Mouse (Mus musculus) CH12F3 (cell line): ENCODE measurements around the gene Fam193a.

Experiments used
- in situ Hi-C: fragments of 300-500 bp; cut with MboI; formaldehyde crosslinking; loops from 2 replicates; pipeline ENCODE4 v1.14.3; 2020; ENCODE audit warnings: low sequenced_read_pairs

Gene Fam193a

DNA sequence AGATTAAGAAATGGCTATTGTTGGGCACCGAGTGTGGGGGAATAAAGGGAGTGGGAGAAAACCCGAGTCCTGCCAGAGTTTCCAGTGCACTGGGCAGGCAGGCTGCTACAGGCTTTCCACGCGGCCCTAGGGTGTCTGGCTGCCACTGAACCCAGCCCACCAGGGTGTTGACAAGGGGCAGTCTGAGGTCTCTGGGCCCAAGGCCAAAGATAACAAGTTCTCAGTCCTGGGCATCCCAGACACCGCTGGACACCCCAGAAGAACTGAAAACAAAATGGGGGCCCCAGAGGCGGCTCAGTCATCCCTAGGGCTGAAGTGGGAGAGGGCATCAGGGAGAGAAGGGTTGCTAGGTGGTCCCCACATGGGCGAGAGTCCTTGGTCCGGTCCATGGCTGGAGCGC lies 76.5 kb downstream of the Fam193a start:
- in situ Hi-C loops: no loop called here

DNA sequence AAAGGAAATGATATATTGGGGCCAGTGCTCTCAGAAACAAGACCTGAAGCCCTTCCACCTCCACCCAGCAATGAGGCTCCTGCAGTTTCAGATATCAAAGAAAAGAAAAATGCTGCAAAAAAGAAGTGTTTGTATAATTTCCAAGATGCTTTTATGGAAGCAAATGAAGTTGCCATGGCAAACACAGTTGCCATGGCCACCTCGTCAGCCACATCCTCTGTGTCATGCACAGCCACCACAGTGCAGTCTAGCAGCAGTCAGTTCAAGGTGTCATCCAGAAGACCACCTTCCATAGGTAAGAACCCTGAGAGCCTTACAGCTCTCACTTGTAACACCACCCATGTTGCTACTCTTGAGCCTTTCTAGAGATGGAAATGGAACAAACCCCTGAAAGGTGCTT lies 89.3 kb downstream of the Fam193a start:
- in situ Hi-C loops: no loop called here

DNA sequence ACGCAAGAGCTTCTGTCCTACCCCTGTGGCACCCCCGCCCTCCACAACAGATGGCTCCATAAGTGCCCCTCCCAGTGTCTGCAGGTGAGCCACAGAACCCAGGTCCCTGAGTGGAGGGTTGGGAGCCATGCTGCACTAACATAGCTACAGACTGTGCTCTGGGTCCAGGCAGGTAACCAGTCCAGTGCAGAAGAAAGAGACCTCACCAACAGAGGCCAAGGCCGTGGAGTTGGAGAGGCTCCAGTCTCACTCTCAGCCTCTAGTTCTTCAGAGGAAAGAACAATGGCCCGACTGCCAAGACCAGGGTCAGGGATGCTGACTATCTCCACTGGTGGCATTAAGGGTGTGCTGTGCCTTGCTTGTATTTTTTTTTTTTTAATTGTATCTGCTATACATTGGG lies 91.6 kb downstream of the Fam193a start:
- in situ Hi-C loops: no loop called here

DNA sequence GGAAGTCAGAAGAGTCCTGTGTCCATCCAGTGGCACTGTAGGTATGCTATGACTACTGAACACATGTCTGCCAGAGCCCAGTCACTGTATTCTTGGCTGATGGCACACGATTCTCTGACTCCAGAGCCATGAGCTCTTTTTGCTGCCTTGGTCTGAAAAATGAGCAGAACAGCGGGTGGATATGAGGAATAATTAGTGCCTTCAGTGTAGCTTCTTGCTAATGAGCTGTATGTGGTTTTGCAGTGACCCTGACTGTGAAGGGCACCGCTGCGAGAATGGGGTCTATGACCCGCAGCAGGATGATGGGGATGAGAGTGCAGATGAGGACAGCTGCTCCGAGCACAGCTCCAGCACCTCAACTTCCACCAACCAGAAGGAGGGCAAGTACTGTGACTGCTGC lies 92.1 kb downstream of the Fam193a start:
- in situ Hi-C loops: no loop called here

DNA sequence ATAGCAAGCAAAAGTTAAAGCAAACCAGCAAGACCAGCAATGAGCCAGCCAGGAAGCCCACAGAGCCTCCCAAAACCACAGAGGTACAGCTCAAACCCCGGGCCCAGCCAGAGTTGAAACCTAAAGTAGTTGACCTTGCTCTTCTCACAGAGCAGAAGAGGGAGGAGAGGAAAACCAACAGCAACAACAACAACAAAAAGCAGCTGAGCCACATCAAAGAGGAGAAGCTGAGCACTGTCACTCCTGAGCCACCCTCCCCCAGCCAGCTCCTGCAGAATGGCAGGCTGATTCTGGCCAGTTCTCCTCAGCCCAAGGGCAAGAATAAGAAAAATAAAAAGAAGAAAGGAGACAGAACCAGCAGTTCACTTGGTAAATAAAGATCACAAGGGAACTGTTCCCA lies 96.3 kb downstream of the Fam193a start:
- in situ Hi-C loops: no loop called here

DNA sequence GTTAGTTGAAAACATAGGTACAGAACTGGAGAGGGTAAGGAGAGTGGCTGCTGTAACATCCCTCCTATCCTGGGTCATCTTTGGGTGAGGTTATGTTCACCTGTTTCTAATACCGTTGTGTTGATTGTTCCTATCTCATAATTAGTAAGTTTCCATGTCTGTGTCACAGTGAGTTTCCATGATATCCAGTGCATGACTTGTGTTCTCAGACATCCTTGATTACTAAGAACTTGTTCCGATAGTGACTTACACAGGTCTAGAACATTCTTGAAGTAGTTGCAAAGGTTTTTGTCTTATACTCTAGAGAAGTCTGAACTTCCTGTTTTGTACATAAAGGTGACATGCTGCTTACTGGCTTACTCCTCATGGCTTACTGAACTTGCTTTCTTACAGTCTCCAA lies 96.9 kb downstream of the Fam193a start:
- in situ Hi-C loops: no loop called here

DNA sequence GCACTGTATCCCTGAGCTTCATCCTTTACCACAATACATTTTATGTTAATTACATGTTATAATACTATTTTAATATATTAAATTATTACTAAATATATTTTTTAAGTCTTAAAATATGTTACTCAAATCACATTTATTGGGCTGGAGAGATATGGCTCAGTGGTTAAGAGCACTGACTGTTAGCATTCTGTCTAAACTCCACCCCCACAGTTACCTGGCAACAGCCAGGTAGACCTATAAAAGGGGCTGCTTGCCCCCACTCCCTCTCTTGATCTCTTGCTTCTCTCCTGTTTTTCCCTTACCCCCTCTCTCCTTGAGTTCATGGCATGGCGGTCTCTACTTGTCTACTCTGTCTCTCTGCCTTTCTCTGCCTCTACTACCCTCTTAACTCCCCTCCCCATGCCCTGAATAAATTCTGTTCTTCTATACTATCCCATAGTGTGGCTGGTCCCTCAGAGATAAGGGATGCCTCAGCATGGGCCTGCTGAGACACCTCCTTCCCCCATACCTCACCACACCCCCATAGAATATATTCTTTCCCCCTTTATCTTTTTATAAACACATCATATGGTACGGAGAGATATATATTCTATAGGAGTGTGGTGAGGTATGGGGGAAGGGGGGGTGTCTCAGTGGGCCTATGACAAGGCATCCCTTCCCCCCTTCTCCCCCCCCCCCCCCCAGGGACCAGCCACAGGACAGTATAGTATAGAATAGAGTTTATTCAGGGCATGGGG lies 98.5 kb downstream of the Fam193a start:
- in situ Hi-C loops: no loop called here

DNA sequence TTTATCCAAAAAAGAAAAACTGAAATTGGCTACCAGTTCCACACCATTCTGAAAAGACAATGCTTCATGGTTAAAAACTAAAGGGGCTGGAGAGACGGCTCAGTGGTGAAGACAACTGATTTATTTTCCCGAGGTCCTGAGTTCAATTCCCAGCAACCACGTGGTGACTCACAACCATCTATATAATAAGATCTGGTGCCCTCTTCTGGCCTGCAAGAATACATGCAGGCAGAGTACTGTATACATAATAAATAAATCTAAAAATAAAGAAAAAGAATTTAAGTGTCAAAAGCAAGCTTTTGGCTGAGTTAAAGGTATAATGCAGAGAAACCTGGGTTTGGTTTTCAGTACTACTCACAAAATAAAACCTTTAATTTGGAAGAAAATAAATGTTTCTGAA lies 111.2 kb downstream of the Fam193a start:
- in situ Hi-C loops: no loop called here

DNA sequence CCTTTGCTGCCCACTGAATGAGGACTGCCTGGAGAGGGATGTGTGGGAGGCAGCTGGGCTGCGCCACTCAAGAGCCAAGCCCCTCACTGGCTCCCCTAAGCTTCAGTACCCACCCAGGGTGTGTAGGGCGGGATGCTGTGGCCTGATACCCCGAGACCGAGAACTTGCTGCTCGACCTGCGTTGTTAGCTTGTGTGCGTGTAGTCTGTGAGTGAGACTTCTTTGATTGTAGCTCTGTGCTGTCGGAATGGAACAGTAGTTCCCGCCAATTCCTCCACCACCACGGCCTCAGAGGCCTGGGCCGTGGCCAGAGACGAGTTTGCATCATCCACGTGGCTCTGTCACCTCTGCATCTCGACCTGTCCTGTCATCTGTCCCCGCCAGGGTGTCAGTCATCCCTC lies 116.0 kb downstream of the Fam193a start:
- in situ Hi-C loops: no loop called here

DNA sequence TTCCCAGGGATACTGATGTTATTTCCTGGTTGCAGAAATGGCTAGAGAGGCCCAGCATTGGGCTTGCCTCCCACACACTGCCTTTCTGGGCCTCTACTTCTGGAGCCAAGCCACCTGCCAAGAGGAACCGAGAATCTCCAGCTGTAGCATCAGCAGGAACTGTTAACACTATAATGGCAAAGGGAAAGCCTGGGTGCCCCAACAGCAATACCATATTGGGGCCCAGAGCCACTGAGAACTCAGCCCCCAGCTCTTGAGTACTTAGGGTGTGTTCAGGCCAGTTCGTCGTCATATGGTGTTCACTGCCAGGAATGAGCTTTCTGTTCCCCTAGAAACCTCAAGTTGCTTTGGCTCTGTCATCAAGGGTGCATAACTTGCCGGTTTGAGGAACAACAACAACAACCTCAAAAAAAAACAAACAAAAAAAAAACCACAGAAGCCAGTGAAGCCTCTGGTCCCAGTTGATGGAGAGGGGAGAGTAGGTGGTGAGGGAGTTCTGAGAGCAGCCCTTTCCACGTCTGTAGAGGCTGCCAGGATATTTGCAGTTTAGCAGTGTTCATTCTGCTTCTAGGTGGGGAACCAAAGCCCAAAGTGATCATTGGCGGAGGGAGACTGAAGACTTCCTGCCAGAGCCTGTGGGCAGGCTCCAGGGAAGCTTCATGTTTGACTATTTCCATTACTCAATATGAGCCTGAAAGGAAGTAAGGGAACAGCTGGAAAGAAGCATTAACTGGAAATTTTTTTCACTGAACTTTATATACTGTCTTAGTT lies 117.8 kb downstream of the Fam193a start:
- in situ Hi-C loops: no loop called here

DNA sequence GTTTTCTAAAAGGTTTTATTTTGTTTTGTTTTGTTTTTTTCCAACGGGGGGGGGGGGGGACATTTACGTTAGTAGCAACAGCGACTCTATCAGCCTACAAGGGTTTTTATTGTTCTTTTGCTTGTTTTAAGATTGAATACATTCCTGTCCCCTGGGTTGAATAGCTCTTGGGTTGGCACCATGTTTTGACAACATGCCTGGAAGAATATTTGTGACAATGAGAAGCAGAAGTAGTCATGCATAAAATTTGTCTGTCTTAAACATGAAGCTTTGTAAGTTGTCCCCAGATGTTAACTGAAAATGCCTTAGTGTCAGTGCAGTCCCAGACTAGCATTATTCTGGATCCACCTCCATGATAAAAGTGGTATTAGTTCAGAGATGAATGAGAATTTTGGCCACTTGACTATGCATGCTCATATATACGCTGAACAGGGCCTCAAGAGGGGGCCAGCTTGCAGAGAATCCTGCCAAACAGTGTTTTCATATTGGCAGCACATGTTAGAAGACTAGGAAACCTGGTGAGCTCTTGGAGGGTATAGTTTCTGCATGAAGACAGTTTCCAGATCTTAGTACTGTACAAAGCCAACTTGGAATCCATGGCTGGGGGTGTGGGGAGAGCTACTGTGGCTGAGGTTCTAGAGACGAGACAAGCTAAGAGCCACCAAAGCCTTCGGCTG lies 119.1 kb downstream of the Fam193a start:
- in situ Hi-C loops: no loop called here

DNA sequence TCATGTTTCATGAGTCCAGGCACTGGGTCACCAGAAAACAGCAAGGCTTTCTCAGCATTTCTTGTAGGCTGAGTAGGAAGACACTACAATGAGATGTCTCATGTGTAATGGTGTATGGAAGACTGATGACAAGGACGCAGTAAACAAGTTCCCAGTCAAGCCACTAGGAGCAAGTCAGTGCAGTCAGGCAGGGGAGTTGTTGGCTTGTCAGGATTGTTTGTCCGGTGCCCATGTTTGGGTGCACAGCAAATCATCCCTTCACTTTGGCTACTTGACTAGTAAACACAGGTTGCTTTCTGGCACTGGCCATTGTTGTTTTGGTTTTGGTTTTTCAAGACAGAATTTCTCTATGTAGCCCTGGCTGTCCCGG lies 119.7 kb downstream of the Fam193a start:
- in situ Hi-C loops: no loop called here

DNA sequence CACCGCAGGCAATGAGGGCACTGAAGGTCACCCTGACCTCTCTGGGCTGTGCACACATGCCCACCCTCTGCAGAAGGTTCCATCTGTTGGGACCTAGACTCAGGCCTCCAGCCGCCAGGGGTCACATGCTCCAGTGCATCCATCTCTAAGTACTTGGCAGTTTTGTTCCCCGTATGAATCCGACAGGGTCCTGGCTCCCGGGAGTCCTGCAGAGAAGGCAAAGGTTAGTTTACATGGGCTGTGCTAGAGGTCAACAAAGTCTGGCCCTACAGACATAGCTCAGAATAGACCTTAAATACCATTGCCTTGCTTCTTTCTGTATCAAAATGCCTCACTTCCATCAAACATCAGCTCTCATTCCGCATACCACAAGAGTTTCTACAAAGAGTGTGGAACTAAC lies 127.0 kb downstream of the Fam193a start:
- in situ Hi-C loops: no loop called here

DNA sequence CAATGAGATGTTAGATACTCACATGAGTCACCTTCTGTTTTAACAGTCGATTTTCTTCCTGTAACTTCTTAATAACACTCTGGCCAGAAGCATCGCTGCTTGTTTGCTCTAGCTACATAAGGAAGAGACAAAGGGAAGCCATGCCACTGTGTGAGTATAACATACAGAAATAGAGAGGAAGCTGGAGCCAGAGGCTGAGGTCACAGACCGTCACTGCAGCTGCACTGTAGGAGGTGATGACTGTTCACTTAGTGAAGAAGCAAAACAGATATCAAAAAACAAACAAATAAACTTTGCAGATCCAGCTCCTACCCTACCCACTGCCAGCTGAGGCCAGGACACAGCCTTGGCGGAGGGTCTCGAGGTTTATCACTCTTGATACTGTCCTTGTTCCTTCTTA lies 131.2 kb downstream of the Fam193a start:
- in situ Hi-C loops: no loop called here

DNA sequence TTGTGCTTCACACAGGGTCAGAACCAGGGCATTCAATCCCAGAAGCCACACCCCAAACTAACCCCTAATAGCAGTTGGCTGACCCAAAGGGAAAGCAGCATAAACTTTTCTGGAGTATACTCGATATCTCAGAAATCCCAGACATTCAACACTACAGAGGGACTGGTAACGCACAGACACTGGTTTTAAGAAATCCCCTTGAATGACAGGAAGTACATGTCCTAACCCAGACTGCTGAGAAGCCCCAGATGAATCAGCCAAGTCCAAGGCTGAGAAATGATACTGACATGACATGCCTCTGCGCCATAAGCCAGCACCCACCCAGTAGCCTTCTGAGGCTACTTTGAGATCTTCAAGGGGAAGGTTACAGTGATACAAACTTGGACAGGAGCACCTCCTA lies 131.9 kb downstream of the Fam193a start:
- in situ Hi-C loops: no loop called here

DNA sequence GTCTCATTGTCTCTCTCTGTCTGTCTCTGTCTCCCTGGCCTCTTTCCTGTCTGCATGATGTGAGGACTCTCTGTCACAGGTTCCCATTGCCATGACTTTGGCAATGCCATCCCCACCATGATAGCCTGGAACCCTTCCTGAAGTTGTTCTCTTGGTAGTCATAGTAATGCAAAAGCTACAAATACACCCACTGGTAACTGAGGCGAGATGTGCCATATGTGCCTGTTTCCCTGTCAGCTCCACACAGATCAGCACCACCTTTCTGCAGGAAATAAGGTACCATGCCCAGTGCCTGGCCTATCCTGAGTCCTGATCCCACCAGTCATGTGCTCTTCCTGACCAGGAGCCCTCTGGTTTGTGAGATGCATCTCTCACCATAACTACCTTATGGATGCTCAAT lies 132.7 kb downstream of the Fam193a start:
- in situ Hi-C loops: no loop called here

DNA sequence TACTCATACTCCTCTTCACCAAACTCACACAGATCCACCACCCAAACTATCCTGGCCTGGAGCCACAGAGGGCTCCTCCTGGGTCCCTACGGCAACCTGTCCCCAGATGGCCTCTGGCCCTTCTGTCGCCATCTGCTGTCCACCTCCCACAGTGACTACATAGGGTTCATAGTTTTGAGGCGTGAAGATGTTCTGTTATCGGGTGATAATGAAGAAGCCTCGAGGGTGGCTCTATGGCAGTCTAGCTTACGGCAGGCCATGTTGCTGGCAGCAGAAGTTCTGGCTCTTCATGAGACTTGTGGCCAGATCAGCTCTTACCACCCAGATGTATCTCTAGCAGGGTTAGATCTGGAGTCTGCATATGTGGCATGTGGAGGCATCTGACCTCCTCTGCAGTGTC lies 133.1 kb downstream of the Fam193a start:
- in situ Hi-C loops: no loop called here

DNA sequence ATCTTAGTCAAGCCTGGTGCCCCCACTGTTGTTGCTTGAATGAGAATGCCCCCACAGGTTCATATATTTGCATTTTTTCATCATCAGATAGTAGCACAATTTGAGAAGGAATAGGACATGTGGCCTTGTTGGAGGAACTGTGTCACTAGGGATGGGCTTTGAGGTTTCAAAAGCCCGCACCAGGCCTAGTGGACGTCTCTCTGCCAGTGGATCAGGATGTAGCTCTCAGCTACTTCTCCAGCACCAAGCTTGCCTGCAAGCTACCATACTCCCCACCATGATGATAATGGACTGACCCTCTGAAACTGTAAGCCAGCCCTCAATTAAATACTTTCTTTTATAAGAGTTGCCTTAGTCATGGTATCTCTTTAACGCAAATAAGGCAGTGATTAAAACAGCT lies 142.8 kb downstream of the Fam193a start:
- in situ Hi-C loops: no loop called here

DNA sequence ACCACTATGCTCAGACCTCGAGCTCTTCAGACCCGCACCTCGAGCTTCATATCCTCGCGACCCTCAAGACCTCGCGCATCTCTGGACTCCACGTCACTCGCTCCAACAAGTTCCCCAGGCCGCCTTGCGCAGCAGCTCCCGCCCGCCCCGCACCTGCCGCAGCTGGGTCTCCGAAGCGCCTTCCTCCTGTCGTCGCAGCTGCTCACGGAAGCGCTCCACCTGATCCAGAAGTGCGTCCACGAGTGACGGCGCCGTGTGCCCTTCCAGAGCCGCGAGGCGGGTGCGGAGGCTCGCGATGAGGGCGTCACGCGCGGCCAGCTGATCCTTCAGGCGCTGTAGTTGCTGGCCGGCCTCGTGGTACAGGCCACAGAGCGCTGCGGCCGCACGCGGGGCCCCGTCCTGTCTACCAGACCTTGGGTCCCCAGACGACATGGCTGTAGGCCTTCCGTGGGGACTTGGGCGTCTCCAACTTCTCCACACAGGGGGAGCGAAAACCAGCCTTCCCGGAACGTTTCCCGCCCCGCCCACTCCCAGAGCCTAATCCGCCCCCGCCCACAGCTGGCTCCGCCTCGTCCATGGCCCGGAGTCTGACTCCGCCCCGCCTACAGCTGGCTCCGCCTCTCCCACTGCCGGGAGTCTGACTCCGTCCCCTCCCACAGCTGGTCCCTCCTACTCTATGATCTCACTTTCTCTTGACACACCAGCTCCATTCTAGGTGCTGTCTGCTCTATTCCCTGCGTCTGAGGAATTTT lies 143.9 kb downstream of the Fam193a start, which contains the start of gene Tnip2:
Tnip2 (minus strand) TSS at position 526 of the 752 bp plus-strand sequence.
- in situ Hi-C loops: no loop called here

DNA sequence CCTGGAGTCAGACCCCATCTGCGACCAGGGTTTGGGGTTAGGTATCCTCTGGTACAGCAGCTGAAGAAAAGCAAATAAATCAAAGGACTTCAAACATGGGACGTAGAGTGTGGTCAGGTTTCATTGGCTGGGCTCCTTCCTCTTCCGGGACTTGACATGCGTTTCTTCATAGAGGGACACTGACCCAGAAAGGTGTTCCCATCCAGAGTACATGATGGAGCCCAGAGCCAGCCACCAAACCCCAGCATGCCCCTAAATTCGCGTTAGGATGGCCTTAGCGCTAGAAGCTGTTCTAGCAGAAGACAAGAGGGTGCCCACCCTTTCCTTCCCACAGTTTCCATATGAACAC lies 144.5 kb downstream of the Fam193a start:
- in situ Hi-C loops: no loop called here

DNA sequence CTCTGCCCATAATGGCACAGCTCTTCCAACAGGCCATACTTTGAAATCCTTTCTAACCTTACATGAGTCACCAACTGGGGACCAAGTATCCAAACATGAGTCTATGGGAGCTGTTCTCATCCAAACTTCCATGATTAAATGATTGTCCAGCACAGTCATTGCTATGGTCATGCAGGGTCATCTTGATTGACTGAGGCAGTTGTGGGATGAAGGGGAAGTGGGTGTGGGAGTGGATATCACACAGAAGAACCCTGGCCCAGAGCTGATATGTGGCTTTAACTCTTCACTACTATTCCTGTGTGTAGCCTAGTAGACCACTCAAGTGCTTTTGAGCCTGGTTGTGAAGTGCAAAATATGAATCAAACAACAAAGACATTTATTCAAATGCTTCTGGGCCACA lies 145.4 kb downstream of the Fam193a start:
- in situ Hi-C loops: no loop called here
